Mouse (Mus musculus): ENCODE data around the gene Myoc.

Gene Myoc

GRCm38 (mm10) chr1:162648416-162648815 lies 9.5 kb downstream of the Myoc start:
- no peak for DNase-seq

- no peak for DNase-seq
Observed at GRCm38 (mm10) chr1:162658119-162658518, 19.2 kb downstream of the Myoc start, which contains the start of gene Myocos. Gene Myocos (minus strand): TSS chr1:162658219.

GRCm38 (mm10) chr1:162660276-162660860 lies 21.4 kb downstream of the Myoc start:
- no peak for DNase-seq

- peak; percentile 73 for DNase-seq
Observed at GRCm38 (mm10) chr1:162664826-162665475, 26.0 kb downstream of the Myoc start.

DNA sequence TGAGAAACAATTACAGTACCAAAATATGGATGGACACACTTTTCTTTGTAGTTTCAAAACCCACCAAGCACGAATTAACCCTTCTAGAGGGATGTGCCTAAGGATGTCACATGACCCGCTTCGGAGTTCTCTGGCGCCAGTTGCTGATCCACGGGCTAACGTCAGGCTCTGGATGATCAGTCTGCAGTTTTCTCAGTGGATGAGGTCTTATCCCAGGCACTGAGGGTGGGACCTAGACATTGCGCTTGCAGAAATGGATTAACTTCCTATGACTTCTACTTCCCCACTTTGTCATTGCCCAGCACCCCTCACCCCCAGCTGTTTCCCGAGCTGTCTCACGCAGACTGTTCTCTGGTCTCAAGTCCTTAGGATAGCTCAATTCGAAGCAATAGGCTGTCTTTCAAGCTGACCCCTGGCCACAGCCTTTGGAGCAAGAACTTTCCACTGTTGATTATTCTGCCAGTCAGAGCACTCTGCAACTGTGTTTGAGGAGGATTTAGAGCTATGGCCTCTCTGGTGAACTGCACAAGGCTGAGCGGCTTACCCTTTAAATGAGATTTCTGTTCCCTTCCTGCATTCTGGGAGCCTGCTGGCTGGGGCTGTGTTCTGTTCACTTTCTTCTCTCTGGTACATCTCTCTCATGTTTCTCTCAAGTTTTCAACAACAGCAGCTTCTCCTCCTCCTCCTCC lies 26.7 kb downstream of the Myoc start:
- peak; percentile 12 for DNase-seq

DNA sequence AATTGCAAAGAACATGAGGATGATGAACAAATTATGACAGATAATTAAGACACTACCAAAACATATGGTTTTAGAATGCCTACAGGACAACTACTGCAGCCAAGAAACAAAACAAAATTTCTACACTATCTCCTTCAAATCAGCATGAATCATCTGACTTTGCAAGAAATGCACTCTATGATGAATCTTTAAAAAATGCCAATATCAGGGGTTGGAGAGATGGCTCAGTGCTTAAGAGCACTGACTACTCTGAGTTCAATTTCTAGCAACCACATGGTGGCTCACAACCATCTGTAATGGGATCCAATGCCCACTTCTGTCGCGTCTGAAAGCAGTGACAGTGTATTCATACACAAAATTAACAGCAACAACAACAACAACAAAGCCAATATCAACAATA lies 54.8 kb downstream of the Myoc start:
- no peak for DNase-seq

GRCm38 (mm10) chr1:162697866-162698265 lies 58.9 kb downstream of the Myoc start:
- no peak for DNase-seq
